Mouse (Mus musculus) embryonic fibroblast, embryonic 13.5 days (primary cell): Measurements from ENCODE around the gene C130026I21Rik.
"Not testable (repeated sequence)": the region's sequence is repeated elsewhere in the genome, so short reads cannot be mapped to it uniquely, and the experiment has no call there.

Experiments used
- CTCF ChIP-seq: IDR thresholded peaks from 2 replicates; pipeline ENCODE4 v1.5.1; 2011; ENCODE audit warnings: mild to moderate bottlenecking, control low read depth, low read length, moderate library complexity, borderline replicate concordance; ENCODE audit not compliant: insufficient read depth
- POLR2A ChIP-seq: IDR thresholded peaks from 2 replicates; pipeline ENCODE4 v1.6.1; 2011; ENCODE audit warnings: low read depth, mild to moderate bottlenecking, control low read depth, low read length, moderate library complexity

DNA sequence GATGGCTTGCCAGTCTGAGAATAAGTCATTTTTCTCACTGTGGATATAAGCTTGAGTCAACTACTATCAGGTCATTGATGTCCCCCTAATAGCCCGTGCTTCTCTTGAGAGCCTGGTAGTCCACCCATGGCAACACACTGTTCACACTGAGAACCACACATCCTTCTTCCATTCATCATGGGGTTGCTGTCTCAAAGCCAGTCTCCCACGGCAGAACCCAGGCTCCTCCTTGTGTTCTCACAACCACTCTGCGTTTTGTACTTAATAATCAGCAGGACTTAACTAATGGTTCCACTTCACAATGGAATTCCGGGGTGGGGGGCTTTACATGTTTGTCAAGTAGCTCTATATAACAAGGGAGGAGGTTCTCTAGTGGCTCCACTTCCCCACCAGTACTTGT, 19.2 kb downstream of the C130026I21Rik start:
- TF ChIP-seq POLR2A, CTCF: not testable (repeated sequence)
